Mouse (Mus musculus): Measurements from ENCODE around the gene Dolpp1. TPM values are rescaled to one million over a fixed set of nuclear protein-coding genes. Genes with fewer than 3 reads are reported as not detected.

Gene Dolpp1
- polyA plus RNA-seq, 1 experiment from 2014 or later, result 26.1 TPM

DNA sequence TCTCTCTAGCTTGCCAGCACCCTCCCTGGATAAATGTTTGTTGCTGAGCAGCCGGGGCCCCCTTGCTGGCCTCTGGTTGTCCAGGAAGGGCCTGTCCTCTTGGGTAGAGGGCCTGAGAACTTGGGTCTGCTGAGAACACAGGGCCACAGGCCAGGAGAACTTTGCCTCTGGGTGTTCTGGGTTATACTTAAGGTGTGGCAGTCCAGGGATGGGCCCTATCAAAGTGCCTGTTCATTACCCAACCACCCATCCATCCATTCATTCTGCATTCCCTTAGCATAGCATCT is 1.3 kb downstream of the Dolpp1 start:
- 33% methylated on average over 1 of the region's 1 CpGs for WGBS

DNA sequence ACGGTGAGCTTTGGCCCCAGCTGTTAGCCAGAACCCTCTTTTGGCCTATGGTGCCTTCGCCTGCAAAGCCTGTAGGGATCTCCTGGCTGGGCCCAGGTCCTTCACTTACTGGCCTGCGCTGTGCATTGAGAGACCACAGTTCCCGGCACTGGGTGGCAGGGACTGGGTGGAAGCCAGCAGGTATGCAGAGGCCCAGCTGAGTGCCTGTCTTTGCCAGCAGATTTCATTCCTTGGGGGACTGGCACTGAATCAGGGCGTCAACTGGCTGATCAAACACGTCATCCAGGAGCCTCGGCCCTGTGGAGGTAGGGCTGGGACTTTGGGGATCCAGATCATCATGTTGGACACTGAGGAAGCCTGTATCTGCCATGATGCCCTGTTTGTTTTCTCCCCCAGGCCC is 3.7 kb downstream of the Dolpp1 start:
- peak; percentile 21 for DNase-seq (ENCODE audit: low spot score)
- TF ChIP-seq EP300 (IDR thresholded peaks at IDR 0.05), result no peak
- no peak for TF ChIP-seq CTCF (IDR thresholded peaks at IDR 0.05)
- Histone ChIP-seq H3K27me3 (replicated peaks; ENCODE audit: insufficient read depth, low read length) (no peaks in the 10 kb centered on the region), H3K4me2 (replicated peaks; ENCODE audit: low read depth, low read length) (no peak overlapping the region), H3K9ac (replicated peaks; ENCODE audit: low read depth) (no peak overlapping the region), H3K27ac (ENCODE audit: low read length) (peak overlapping the region; percentile 54), H3K4me3 (ENCODE audit: low read depth, low read length) (no peak overlapping the region), H3K36me3 (ENCODE audit: insufficient read depth, low read length) (0 out of 2 replicates have a peak, but pooled peaks cover 19% of the 10 kb centered on the region), H3K4me1 (ENCODE audit: insufficient read depth, low read depth, low read length) (peaks cover 16% of the 10 kb centered on the region), H3K9me3 (ENCODE audit: low read length) (no peaks in the 10 kb centered on the region)
- WGBS, result 74% methylated on average over 7 of the region's 7 CpGs
- no peak for ATAC-seq

More for the DNA sequence above, 1.3 kb downstream of the Dolpp1 start:
- H3K9me3 ChIP-seq (ENCODE audit: low read length), result no peaks in the 10 kb centered on the region
- ATAC-seq, result peak; percentile 6
- 0 out of 2 replicates have a peak, but pooled peaks cover 18% of the 10 kb centered on the region for H3K36me3 ChIP-seq (ENCODE audit: insufficient read depth, low read length)
- no peak for DNase-seq (ENCODE audit: low spot score)
- H3K27ac ChIP-seq (ENCODE audit: low read length), result peak overlapping the region; percentile 92
- H3K4me2 ChIP-seq (replicated peaks; ENCODE audit: low read depth, low read length), result peak overlapping the region; percentile 81
- H3K27me3 ChIP-seq (replicated peaks; ENCODE audit: insufficient read depth, low read length), result no peaks in the 10 kb centered on the region
- H3K4me3 ChIP-seq (ENCODE audit: low read depth, low read length), result peak overlapping the region; percentile 87
- TF ChIP-seq EP300 (IDR thresholded peaks at IDR 0.05) (no peak), CTCF (IDR thresholded peaks at IDR 0.05) (no peak)
- H3K4me1 ChIP-seq (ENCODE audit: insufficient read depth, low read depth, low read length), result peaks cover 16% of the 10 kb centered on the region
- H3K9ac ChIP-seq (replicated peaks; ENCODE audit: low read depth), result peak overlapping the region; percentile 73

DNA sequence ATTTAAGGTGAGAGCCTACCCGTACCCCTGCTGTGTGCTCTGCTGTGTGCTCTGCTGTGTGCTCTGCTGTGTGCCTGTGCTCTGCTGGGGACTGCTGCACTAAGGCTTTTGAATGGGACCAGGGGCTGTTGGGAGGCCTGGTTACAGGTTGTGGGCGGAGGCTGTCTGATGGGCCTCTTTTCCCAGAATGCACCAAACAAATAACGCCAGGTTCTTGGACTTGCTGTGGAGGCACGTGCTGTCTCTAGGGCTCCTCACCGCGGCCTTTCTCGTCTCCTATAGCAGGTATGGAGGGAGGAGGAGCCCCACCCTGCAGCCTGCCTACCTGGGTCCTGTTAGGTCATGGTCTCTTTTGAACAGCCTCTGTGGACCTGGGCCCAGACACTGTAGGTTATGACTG is 4.2 kb downstream of the Dolpp1 start:
- Histone ChIP-seq H3K9ac (replicated peaks; ENCODE audit: low read depth) (no peak overlapping the region), H3K9me3 (ENCODE audit: low read length) (no peaks in the 10 kb centered on the region), H3K4me1 (ENCODE audit: insufficient read depth, low read depth, low read length) (peaks cover 16% of the 10 kb centered on the region), H3K27ac (ENCODE audit: low read length) (peak overlapping the region; percentile 54), H3K27me3 (replicated peaks; ENCODE audit: insufficient read depth, low read length) (no peaks in the 10 kb centered on the region), H3K4me2 (replicated peaks; ENCODE audit: low read depth, low read length) (no peak overlapping the region), H3K36me3 (ENCODE audit: insufficient read depth, low read length) (0 out of 2 replicates have a peak, but pooled peaks cover 19% of the 10 kb centered on the region), H3K4me3 (ENCODE audit: low read depth, low read length) (no peak overlapping the region)
- TF ChIP-seq EP300 (IDR thresholded peaks at IDR 0.05), result no peak
- TF ChIP-seq CTCF (IDR thresholded peaks at IDR 0.05), result no peak
- no peak for ATAC-seq
- 71% methylated on average over 7 of the region's 7 CpGs for WGBS
- DNase-seq (ENCODE audit: low spot score), result no peak

DNA sequence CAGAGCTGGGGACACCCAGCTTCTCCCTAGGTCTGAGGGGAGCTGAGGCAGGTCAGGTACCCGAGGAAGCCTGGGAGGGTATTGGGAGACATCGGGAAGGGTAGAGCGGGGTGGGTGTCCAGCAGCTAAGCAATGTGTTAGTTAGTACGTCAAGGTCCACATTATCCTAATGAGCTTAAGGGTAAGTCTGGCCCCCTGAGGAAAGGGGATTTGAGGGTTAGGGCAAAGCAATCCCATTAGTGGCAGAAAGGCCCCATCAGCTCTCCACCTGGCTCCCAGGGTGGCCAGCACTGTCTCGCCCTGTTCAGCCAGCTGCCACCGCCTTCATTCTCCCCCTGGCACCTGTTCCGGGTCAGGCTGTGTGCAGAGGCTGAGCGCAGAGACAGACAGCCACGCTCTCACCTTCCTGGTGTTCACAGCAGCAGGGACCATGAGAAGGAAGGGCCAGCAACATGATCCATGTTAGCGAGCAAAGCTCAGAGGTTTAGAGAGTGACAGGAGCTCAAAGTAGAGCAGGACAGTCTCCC is 6.0 kb downstream of the Dolpp1 start:
- WGBS, result 82% methylated on average over 10 of the region's 10 CpGs
- H3K4me1 ChIP-seq (ENCODE audit: insufficient read depth, low read depth, low read length), result peaks cover 16% of the 10 kb centered on the region
- no peak overlapping the region for H3K4me3 ChIP-seq (ENCODE audit: low read depth, low read length)
- no peak for DNase-seq (ENCODE audit: low spot score)
- H3K9ac ChIP-seq (replicated peaks; ENCODE audit: low read depth), result no peak overlapping the region
- H3K9me3 ChIP-seq (ENCODE audit: low read length), result no peaks in the 10 kb centered on the region
- H3K27me3 ChIP-seq (replicated peaks; ENCODE audit: insufficient read depth, low read length), result no peaks in the 10 kb centered on the region
- no peak for ATAC-seq
- peaks cover 28% of the 10 kb centered on the region; the same call in 1 of the 2 replicates for H3K36me3 ChIP-seq (ENCODE audit: insufficient read depth, low read length)
- no peak for TF ChIP-seq EP300 (IDR thresholded peaks at IDR 0.05)
- no peak for TF ChIP-seq CTCF (IDR thresholded peaks at IDR 0.05)
- H3K4me2 ChIP-seq (replicated peaks; ENCODE audit: low read depth, low read length), result no peak overlapping the region
- H3K27ac ChIP-seq (ENCODE audit: low read length), result peak overlapping the region; percentile 45; the same call in 1 of the 2 replicates

DNA sequence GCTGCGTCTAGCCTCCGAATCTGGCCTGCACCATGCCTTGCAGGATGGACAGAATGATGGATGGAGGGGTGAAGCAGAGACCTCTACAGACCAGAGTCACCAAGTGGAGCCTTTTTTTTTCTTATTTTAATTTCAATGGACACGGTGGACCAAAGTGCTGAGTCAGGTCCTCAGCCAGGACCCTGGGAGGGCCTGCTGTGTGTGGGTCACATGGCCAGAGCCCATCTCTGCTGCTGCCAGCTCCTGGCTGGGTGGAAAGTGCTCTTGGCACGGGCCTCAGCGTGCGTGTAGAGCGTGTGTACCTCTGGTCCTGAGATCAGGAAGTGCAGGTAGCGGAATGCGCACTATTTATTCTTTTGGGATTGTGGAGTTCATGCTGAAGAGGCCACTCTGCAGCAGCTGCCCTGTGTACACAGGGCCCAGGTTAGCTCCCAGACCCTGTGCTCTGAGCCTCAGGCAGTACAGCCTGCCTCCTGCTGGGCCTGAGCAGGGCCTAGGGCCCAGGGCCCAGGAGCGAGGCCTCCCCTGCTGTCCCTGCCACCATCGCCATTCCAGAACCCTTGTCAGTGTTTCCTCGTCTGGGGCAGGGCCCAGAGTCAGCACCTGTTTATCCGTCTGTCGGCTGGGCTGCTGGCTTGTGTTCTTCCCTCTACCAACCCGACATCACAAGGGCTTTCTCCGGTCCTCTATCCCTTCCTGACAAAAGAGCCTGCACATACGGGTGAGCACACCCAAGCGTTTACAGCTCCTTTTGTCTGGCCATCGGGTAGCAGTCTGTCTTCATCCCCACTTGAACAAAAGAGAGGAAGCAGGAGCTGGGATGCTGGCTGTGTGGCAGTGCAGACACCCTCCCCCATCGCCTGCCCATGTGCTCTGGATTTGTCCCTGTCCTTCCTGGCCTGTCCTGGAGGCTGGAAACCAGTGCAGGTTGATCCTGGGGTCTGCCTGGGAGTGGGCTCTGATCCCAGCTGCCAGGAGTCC is 7.4 kb downstream of the Dolpp1 start:
- H3K9ac ChIP-seq (replicated peaks; ENCODE audit: low read depth), result no peak overlapping the region
- peak; percentile 92 for ATAC-seq
- peak overlapping the region; percentile 71 for H3K27ac ChIP-seq (ENCODE audit: low read length)

DNA sequence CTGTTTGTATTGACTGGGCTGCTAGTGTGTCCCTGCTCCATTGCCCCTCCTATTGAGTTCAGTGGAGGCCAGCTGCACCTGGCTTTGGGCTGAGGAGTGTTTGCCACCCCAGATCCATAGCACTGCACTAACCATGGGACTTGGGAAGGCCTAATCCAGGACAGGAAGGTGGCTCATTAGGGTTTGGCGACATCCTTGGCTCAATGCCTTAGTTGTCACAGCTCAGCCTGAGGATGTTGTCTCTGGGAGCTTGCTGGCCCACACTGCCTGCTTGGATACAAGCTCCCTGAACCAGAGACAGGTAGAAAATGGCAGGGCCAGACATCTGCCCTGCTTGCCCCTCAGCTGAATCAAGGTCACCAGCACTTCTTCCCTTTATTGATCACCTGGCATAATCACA is 9.5 kb downstream of the Dolpp1 start:
- Histone ChIP-seq H3K4me1 (ENCODE audit: insufficient read depth, low read depth, low read length) (no peaks in the 10 kb centered on the region), H3K4me3 (ENCODE audit: low read depth, low read length) (no peak overlapping the region), H3K27me3 (replicated peaks; ENCODE audit: insufficient read depth, low read length) (no peaks in the 10 kb centered on the region), H3K4me2 (replicated peaks; ENCODE audit: low read depth, low read length) (no peak overlapping the region), H3K9ac (replicated peaks; ENCODE audit: low read depth) (no peak overlapping the region), H3K36me3 (ENCODE audit: insufficient read depth, low read length) (peaks cover 41% of the 10 kb centered on the region), H3K9me3 (ENCODE audit: low read length) (no peaks in the 10 kb centered on the region), H3K27ac (ENCODE audit: low read length) (no peak overlapping the region)
- 53% methylated on average over 1 of the region's 1 CpGs for WGBS
- no peak for ATAC-seq
- no peak for DNase-seq (ENCODE audit: low spot score)
- TF ChIP-seq EP300 (IDR thresholded peaks at IDR 0.05), result no peak
- no peak for TF ChIP-seq CTCF (IDR thresholded peaks at IDR 0.05)

More for the DNA sequence above, 7.4 kb downstream of the Dolpp1 start:
- peak; percentile 56 for TF ChIP-seq CTCF (IDR thresholded peaks at IDR 0.05)
- TF ChIP-seq EP300 (IDR thresholded peaks at IDR 0.05), result no peak; the same call in 1 of the 2 replicates
- 38% methylated on average over 20 of the region's 20 CpGs for WGBS
- DNase-seq (ENCODE audit: low spot score), result peak; percentile 91
- H3K4me1 ChIP-seq (ENCODE audit: insufficient read depth, low read depth, low read length), result peaks cover 5% of the 10 kb centered on the region
- no peaks in the 10 kb centered on the region for H3K27me3 ChIP-seq (replicated peaks; ENCODE audit: insufficient read depth, low read length)
- no peaks in the 10 kb centered on the region for H3K9me3 ChIP-seq (ENCODE audit: low read length)
- H3K4me3 ChIP-seq (ENCODE audit: low read depth, low read length), result no peak overlapping the region
- H3K36me3 ChIP-seq (ENCODE audit: insufficient read depth, low read length), result peaks cover 37% of the 10 kb centered on the region
- no peak overlapping the region for H3K4me2 ChIP-seq (replicated peaks; ENCODE audit: low read depth, low read length)

Data from lung, postnatal 0 days (tissue).